Mouse (Mus musculus) olfactory bulb, adult 2 months (tissue): ENCODE measurements around the gene Ralgps2.

ENCODE experiments used
- CTCF ChIP-seq: fragments of 200-500 bp; IDR thresholded peaks from 2 replicates; pipeline ENCODE4 v1.5.1; 2012; ENCODE audit warnings: low read depth, mild to moderate bottlenecking, low read length, moderate library complexity; ENCODE audit not compliant: insufficient read depth
- POLR2A ChIP-seq: fragments of 200-500 bp; IDR thresholded peaks from 2 replicates; pipeline ENCODE4 v1.6.1; 2012; ENCODE audit warnings: mild to moderate bottlenecking, low read depth, low read length, moderate library complexity; ENCODE audit not compliant: insufficient read depth

- TF ChIP-seq CTCF (no peak), POLR2A (no peak)
Measured at GRCm38 (mm10) chr1:156784974-156785373, 154.5 kb downstream of the Ralgps2 start.
